Mouse (Mus musculus): Measurements from ENCODE around the gene Taf8. TPM values are rescaled to one million over a fixed set of nuclear protein-coding genes. Genes with fewer than 3 reads are reported as not detected.

Gene Taf8
- total and polyA plus RNA-seq, 3 experiments, result 15.2 to 25.7 TPM; not detected in 1

- H3K27me3 ChIP-seq (ENCODE audit: control insufficient read depth in 1 of 2, insufficient read depth in 2 of 2, low read length in 2 of 2), result no peaks in the 10 kb centered on the region
- TF ChIP-seq ZKSCAN1 (IDR thresholded peaks at IDR 0.05; ENCODE audit: low read depth, low read length), result no peak
- TF ChIP-seq POLR2AphosphoS2 (IDR thresholded peaks at IDR 0.05; ENCODE audit: low read length), result no peak
- no peak overlapping the region for H3K4me3 ChIP-seq (ENCODE audit: control insufficient read depth in 1 of 2, insufficient read depth in 1 of 2, low read depth in 2 of 2, low read length in 2 of 2)
- no peak overlapping the region for H3K9ac ChIP-seq (ENCODE audit: control insufficient read depth, low read depth, low read length, poor library complexity, severe bottlenecking)
- H3K4me1 ChIP-seq (ENCODE audit: control insufficient read depth in 1 of 2, insufficient read depth in 2 of 2, low read length in 2 of 2), result peaks cover 18 to 19% of the 10 kb centered on the region in 2 experiments
- DNase-seq (ENCODE audit: low read depth, low spot score), result no peak
- H3K27ac ChIP-seq (ENCODE audit: control insufficient read depth, low read depth, low read length), result no peak overlapping the region
- no peaks in the 10 kb centered on the region for H3K9me3 ChIP-seq (replicated peaks; ENCODE audit: insufficient read depth, low read length)
- H3K36me3 ChIP-seq (ENCODE audit: control insufficient read depth in 1 of 2, insufficient read depth in 2 of 2, low read length in 2 of 2), result peaks cover 0 to 21% of the 10 kb centered on the region in 2 experiments; a peak in 2 of 4 replicates
- no peaks in the 10 kb centered on the region; the same call in 1 of the 2 replicates for H3K79me2 ChIP-seq (ENCODE audit: control insufficient read depth, insufficient read depth, low read length, poor library complexity)
Measured at GRCm38 (mm10) chr17:47539128-47539527, 37.0 kb upstream of the Taf8 start.

GRCm38 (mm10) chr17:47538049-47538448, 36.0 kb upstream of the Taf8 start:
- H3K27ac ChIP-seq (ENCODE audit: control insufficient read depth, low read depth, low read length), result no peak overlapping the region
- H3K4me3 ChIP-seq (ENCODE audit: control insufficient read depth in 1 of 2, insufficient read depth in 1 of 2, low read depth in 2 of 2, low read length in 2 of 2), result no peak overlapping the region
- H3K9me3 ChIP-seq (replicated peaks; ENCODE audit: insufficient read depth, low read length), result no peaks in the 10 kb centered on the region
- no peak for DNase-seq (ENCODE audit: low read depth, low spot score)
- H3K79me2 ChIP-seq (ENCODE audit: control insufficient read depth, insufficient read depth, low read length, poor library complexity), result no peaks in the 10 kb centered on the region; the same call in 1 of the 2 replicates
- H3K4me1 ChIP-seq (ENCODE audit: control insufficient read depth in 1 of 2, insufficient read depth in 2 of 2, low read length in 2 of 2), result peaks cover 18 to 19% of the 10 kb centered on the region in 2 experiments
- H3K27me3 ChIP-seq (ENCODE audit: control insufficient read depth in 1 of 2, insufficient read depth in 2 of 2, low read length in 2 of 2), result no peaks in the 10 kb centered on the region
- H3K9ac ChIP-seq (ENCODE audit: control insufficient read depth, low read depth, low read length, poor library complexity, severe bottlenecking), result no peak overlapping the region
- TF ChIP-seq MAFK (IDR thresholded peaks at IDR 0.05; ENCODE audit: borderline replicate concordance, low read depth, low read length), result no peak
- no peak for TF ChIP-seq UBTF (IDR thresholded peaks at IDR 0.05; ENCODE audit: borderline replicate concordance, insufficient read depth, low read depth, low read length)
- no peak for TF ChIP-seq MEF2A (IDR thresholded peaks at IDR 0.05; ENCODE audit: extremely low read depth, insufficient replicate concordance, low read depth, low read length, poor library complexity, severe bottlenecking)
- no peak for TF ChIP-seq JUND (IDR thresholded peaks at IDR 0.05; ENCODE audit: low read depth, low read length)
- no peak for TF ChIP-seq E2F4 (IDR thresholded peaks at IDR 0.05; ENCODE audit: borderline replicate concordance, low read depth, low read length)
- TF ChIP-seq POLR2AphosphoS5 (IDR thresholded peaks at IDR 0.05; ENCODE audit: borderline replicate concordance, low read depth, low read length), result no peak
- no peak for TF ChIP-seq MAZ (IDR thresholded peaks at IDR 0.05; ENCODE audit: low read depth, low read length)
- no peak for TF ChIP-seq EP300 (IDR thresholded peaks at IDR 0.05; ENCODE audit: low read depth in 1 of 2, low read length in 2 of 2)
- TF ChIP-seq POLR2AphosphoS2 (IDR thresholded peaks at IDR 0.05; ENCODE audit: low read length), result no peak
- no peak for TF ChIP-seq CTCF (IDR thresholded peaks at IDR 0.05 in 2 of 3, conservative IDR thresholded peaks at IDR 0.05 in 1 of 3; ENCODE audit: control insufficient read depth in 1 of 3, insufficient read depth in 1 of 3, low read depth in 2 of 3, low read length in 3 of 3, poor library complexity in 1 of 3, severe bottlenecking in 1 of 3)
- no peak for TF ChIP-seq GATA1 (IDR thresholded peaks at IDR 0.05; ENCODE audit: low read depth, low read length)
- TF ChIP-seq POLR2A (IDR thresholded peaks at IDR 0.05; ENCODE audit: control insufficient read depth in 1 of 2, insufficient read depth in 1 of 2, low read depth in 1 of 2, low read length in 2 of 2, poor library complexity in 1 of 2), result no peak
- H3K36me3 ChIP-seq (ENCODE audit: control insufficient read depth in 1 of 2, insufficient read depth in 2 of 2, low read length in 2 of 2), result peaks cover 0 to 22% of the 10 kb centered on the region in 2 experiments; a peak in 2 of 4 replicates

DNA sequence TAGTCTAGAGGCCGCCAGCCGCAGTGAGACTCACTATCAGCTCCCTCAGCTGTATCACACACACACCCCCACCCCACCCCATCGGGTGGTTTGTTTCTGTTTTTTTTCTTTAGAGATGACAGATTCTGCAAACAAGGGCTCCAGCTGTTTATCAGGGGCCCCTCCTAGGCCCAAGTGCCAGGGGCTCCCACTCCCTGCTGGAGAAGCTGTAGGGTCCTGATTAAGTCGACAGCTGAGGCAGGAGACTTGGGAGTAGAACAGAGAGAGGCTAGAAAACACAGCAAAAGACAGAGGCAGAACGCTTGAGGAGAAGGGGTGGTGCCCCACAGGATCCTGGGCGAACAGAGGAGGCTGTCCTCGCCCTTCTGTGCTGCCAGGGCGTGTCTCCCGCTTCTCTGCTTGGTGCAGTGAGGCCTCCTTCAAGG, 33.7 kb upstream of the Taf8 start:
- H3K79me2 ChIP-seq (ENCODE audit: control insufficient read depth, insufficient read depth, low read length, poor library complexity), result no peaks in the 10 kb centered on the region; the same call in 1 of the 2 replicates
- H3K4me1 ChIP-seq (ENCODE audit: control insufficient read depth in 1 of 2, insufficient read depth in 2 of 2, low read length in 2 of 2), result peaks cover 13 to 17% of the 10 kb centered on the region in 2 experiments
- peaks cover 0 to 15% of the 10 kb centered on the region in 2 experiments; a peak in 2 of 4 replicates for H3K36me3 ChIP-seq (ENCODE audit: control insufficient read depth in 1 of 2, insufficient read depth in 2 of 2, low read length in 2 of 2)
- H3K9me3 ChIP-seq (replicated peaks; ENCODE audit: insufficient read depth, low read length), result no peaks in the 10 kb centered on the region
- H3K9ac ChIP-seq (ENCODE audit: control insufficient read depth, low read depth, low read length, poor library complexity, severe bottlenecking), result peak overlapping the region; percentile 1
- H3K27ac ChIP-seq (ENCODE audit: control insufficient read depth, low read depth, low read length), result peak overlapping the region; percentile 71
- H3K4me3 ChIP-seq (ENCODE audit: control insufficient read depth in 1 of 2, insufficient read depth in 1 of 2, low read depth in 2 of 2, low read length in 2 of 2), result peak overlapping the region; percentile 33 to 57; a peak in 3 of 4 replicates
- no peaks in the 10 kb centered on the region for H3K27me3 ChIP-seq (ENCODE audit: control insufficient read depth in 1 of 2, insufficient read depth in 2 of 2, low read length in 2 of 2)
- peak; percentile 87 for DNase-seq (ENCODE audit: low read depth, low spot score)
- TF ChIP-seq ZC3H11A (IDR thresholded peaks at IDR 0.05; ENCODE audit: low read depth, low read length), result no peak
- no peak for TF ChIP-seq BHLHE40 (IDR thresholded peaks at IDR 0.05; ENCODE audit: borderline replicate concordance, low read depth, low read length)
- TF ChIP-seq CHD1 (IDR thresholded peaks at IDR 0.05; ENCODE audit: low read depth, low read length), result no peak
- TF ChIP-seq MYB (IDR thresholded peaks at IDR 0.05; ENCODE audit: low read depth, low read length), result no peak
- peak; percentile 51; the same call in 1 of the 2 replicates for TF ChIP-seq MXI1 (IDR thresholded peaks at IDR 0.05; ENCODE audit: low read depth, low read length)
- peak; percentile 93 for TF ChIP-seq ZNF384 (IDR thresholded peaks at IDR 0.05; ENCODE audit: low read depth, low read length)
- peak; percentile 86 for TF ChIP-seq TAL1 (IDR thresholded peaks at IDR 0.05; ENCODE audit: low read length)
- TF ChIP-seq POLR2A (IDR thresholded peaks at IDR 0.05; ENCODE audit: control insufficient read depth in 1 of 2, insufficient read depth in 1 of 2, low read depth in 1 of 2, low read length in 2 of 2, poor library complexity in 1 of 2), result no peak
- peak; percentile 87 for TF ChIP-seq TCF12 (IDR thresholded peaks at IDR 0.05; ENCODE audit: low read depth, low read length)
- TF ChIP-seq GABPA (IDR thresholded peaks at IDR 0.05; ENCODE audit: low read depth, low read length), result no peak
- no peak for TF ChIP-seq ZMIZ1 (IDR thresholded peaks at IDR 0.05; ENCODE audit: low read depth, low read length)
- peak; percentile 98 for TF ChIP-seq SIN3A (IDR thresholded peaks at IDR 0.05; ENCODE audit: low read length)
- TF ChIP-seq MAFK (IDR thresholded peaks at IDR 0.05; ENCODE audit: borderline replicate concordance, low read depth, low read length), result no peak
- peak; percentile 40; the same call in 1 of the 2 replicates for TF ChIP-seq HCFC1 (IDR thresholded peaks at IDR 0.05; ENCODE audit: low read depth, low read length)
